Mouse (Mus musculus) neural tube, embryonic 13.5 days (tissue): Measurements from ENCODE around the gene Pawr. TPM values are rescaled to one million over a fixed set of nuclear protein-coding genes. Genes with fewer than 3 reads are reported as not detected.
"Not testable (repeated sequence)": the region's sequence is repeated elsewhere in the genome, so short reads cannot be mapped to it uniquely, and the experiment has no call there.

Experiments
- ATAC-seq: fragments of 200-750 bp; cut with Nextera tagmentation; 2 replicates; pipeline ENCODE4 v1.8.0; 2017; ENCODE audit warnings: low read depth, mild to moderate bottlenecking, moderate TSS enrichment, moderate library complexity
- H3K27ac ChIP-seq: fragments of 300-500 bp; sonication (generic); replicated peaks from 2 replicates; pipeline ENCODE4 v1.5.1; 2015; ENCODE audit warnings: moderate library complexity, mild to moderate bottlenecking, inconsistent platforms
- H3K27me3 ChIP-seq: fragments of 300-500 bp; sonication (generic); 2 replicates; pipeline ENCODE4 v1.6.1; 2015; ENCODE audit warnings: mild to moderate bottlenecking, inconsistent platforms
- H3K36me3 ChIP-seq: fragments of 300-500 bp; sonication (generic); 2 replicates; pipeline ENCODE4 v1.6.1; 2015; ENCODE audit warnings: mild to moderate bottlenecking, inconsistent platforms
- H3K4me1 ChIP-seq: fragments of 300-500 bp; sonication (generic); replicated peaks from 2 replicates; pipeline ENCODE4 v1.6.1; 2015; ENCODE audit warnings: inconsistent platforms
- H3K4me2 ChIP-seq: fragments of 300-500 bp; sonication (generic); 2 replicates; pipeline ENCODE4 v1.6.1; 2015; ENCODE audit warnings: inconsistent platforms, mild to moderate bottlenecking, moderate library complexity
- H3K4me3 ChIP-seq: fragments of 300-500 bp; sonication (generic); 2 replicates; pipeline ENCODE4 v1.5.1; 2015; ENCODE audit warnings: mild to moderate bottlenecking, inconsistent platforms
- H3K9ac ChIP-seq: fragments of 300-500 bp; sonication (generic); 2 replicates; pipeline ENCODE4 v1.6.1; 2015; ENCODE audit warnings: moderate library complexity, mild to moderate bottlenecking, inconsistent platforms
- H3K9me3 ChIP-seq: fragments of 300-500 bp; sonication (generic); 2 replicates; pipeline ENCODE4 v1.6.1; 2016; ENCODE audit warnings: inconsistent platforms
- WGBS: fragments of 180-500 bp; shearing (Covaris S2); methylation state at CpG from one replicate; pipeline ENCODE4 v1.1.7; 2015; 5-methylcytosine and 5-hydroxymethylcytosine counted together
- polyA plus RNA-seq: library from polyadenylated mRNA; unstranded; fragments of >200 nt; fragmentation: Nextera tagmentation; extraction: Ambion mirVana; gene quantifications from 2 replicates; pipeline ENCODE4 v1.2.1, GENCODE M21; 2015

The Pawr gene
- polyA plus RNA-seq, 1 experiment from 2014 or later, result 4.8 TPM

- Histone ChIP-seq H3K4me2 (no peak overlapping the region), H3K9me3 (no peaks in the 10 kb centered on the region), H3K27ac (no peak overlapping the region), H3K27me3 (no peaks in the 10 kb centered on the region), H3K36me3 (no peaks in the 10 kb centered on the region), H3K9ac (no peak overlapping the region), H3K4me3 (no peak overlapping the region), H3K4me1 (peaks cover 11% of the 10 kb centered on the region)
- ATAC-seq, result no peak
- 41% methylated on average over 5 of the region's 5 CpGs for WGBS
These were observed 103.7 kb downstream of the Pawr start for GRCm38 (mm10) chr10:108435616-108436015.

GRCm38 (mm10) chr10:108436365-108436764 is 104.4 kb downstream of the Pawr start:
- Histone ChIP-seq H3K9ac (no peak overlapping the region), H3K9me3 (no peaks in the 10 kb centered on the region), H3K27ac (no peak overlapping the region), H3K36me3 (no peaks in the 10 kb centered on the region), H3K4me3 (no peak overlapping the region), H3K27me3 (no peaks in the 10 kb centered on the region), H3K4me2 (no peak overlapping the region), H3K4me1 (peaks cover 11% of the 10 kb centered on the region)
- whole genome bisulfite sequencing, result 58% methylated on average over 8 of the region's 8 CpGs
- no peak for ATAC-seq

GRCm38 (mm10) chr10:108440251-108440650 is 108.3 kb downstream of the Pawr start:
- H3K9me3 ChIP-seq, H3K27me3 ChIP-seq, H3K4me2 ChIP-seq, ATAC-seq, H3K27ac ChIP-seq, H3K9ac ChIP-seq, H3K36me3 ChIP-seq, H3K4me3 ChIP-seq: not testable (repeated sequence)
- WGBS, result 97% methylated on average over 5 of the region's 5 CpGs
- peaks cover 19% of the 10 kb centered on the region for H3K4me1 ChIP-seq

GRCm38 (mm10) chr10:108443931-108444876 is 112.3 kb downstream of the Pawr start:
- no peak overlapping the region for H3K9ac ChIP-seq
- 36% methylated on average over 19 of the region's 19 CpGs for WGBS
- H3K4me2 ChIP-seq, result peak overlapping the region; percentile 30

GRCm38 (mm10) chr10:108445123-108445522 is 113.2 kb downstream of the Pawr start:
- Histone ChIP-seq H3K4me3 (no peak overlapping the region), H3K4me1 (peaks cover 22% of the 10 kb centered on the region), H3K4me2 (no peak overlapping the region), H3K9me3 (no peaks in the 10 kb centered on the region), H3K36me3 (no peaks in the 10 kb centered on the region), H3K9ac (no peak overlapping the region), H3K27ac (no peak overlapping the region), H3K27me3 (0 out of 2 replicates have a peak, but pooled peaks cover 5% of the 10 kb centered on the region)
- no peak for ATAC-seq
- 84% methylated on average over 4 of the region's 4 CpGs for WGBS

More at GRCm38 (mm10) chr10:108443931-108444876, 112.3 kb downstream of the Pawr start:
- Histone ChIP-seq H3K36me3 (no peaks in the 10 kb centered on the region), H3K9me3 (no peaks in the 10 kb centered on the region), H3K4me1 (peaks cover 22% of the 10 kb centered on the region), H3K4me3 (no peak overlapping the region), H3K27me3 (0 out of 2 replicates have a peak, but pooled peaks cover 5% of the 10 kb centered on the region), H3K27ac (0 out of 2 replicates have a peak overlapping the region, but pooled peaks have one; percentile 2)
- ATAC-seq, result 0 out of 2 replicates have a peak, but pooled peaks have one; percentile 29

- Histone ChIP-seq H3K4me3 (no peak overlapping the region), H3K9ac (no peak overlapping the region), H3K27me3 (0 out of 2 replicates have a peak, but pooled peaks cover 5% of the 10 kb centered on the region), H3K36me3 (no peaks in the 10 kb centered on the region), H3K27ac (no peak overlapping the region), H3K4me1 (peaks cover 22% of the 10 kb centered on the region), H3K4me2 (no peak overlapping the region), H3K9me3 (no peaks in the 10 kb centered on the region)
- WGBS, result 76% methylated on average over 10 of the region's 10 CpGs
- no peak for ATAC-seq
These were observed 113.7 kb downstream of the Pawr start for GRCm38 (mm10) chr10:108445606-108446005.

- peak overlapping the region; percentile 64 for H3K4me2 ChIP-seq
- ATAC-seq, result peak; percentile 69
- peaks cover 22% of the 10 kb centered on the region for H3K4me1 ChIP-seq
- H3K9me3 ChIP-seq, result no peaks in the 10 kb centered on the region
- no peaks in the 10 kb centered on the region for H3K36me3 ChIP-seq
- H3K27ac ChIP-seq, result peak overlapping the region; percentile 42; the same call in 1 of the 2 replicates
- WGBS, result 14% methylated on average over 24 of the region's 24 CpGs
- H3K4me3 ChIP-seq, result peak overlapping the region; percentile 40
- H3K9ac ChIP-seq, result peak overlapping the region; percentile 68
- H3K27me3 ChIP-seq, result 0 out of 2 replicates have a peak, but pooled peaks cover 5% of the 10 kb centered on the region
These were observed 114.4 kb downstream of the Pawr start for GRCm38 (mm10) chr10:108446041-108446931.

GRCm38 (mm10) chr10:108447211-108447610 is 115.3 kb downstream of the Pawr start:
- H3K9ac ChIP-seq, result no peak overlapping the region
- H3K4me2 ChIP-seq, result no peak overlapping the region
- ATAC-seq, result no peak
- no peaks in the 10 kb centered on the region for H3K36me3 ChIP-seq
- WGBS, result 78% methylated on average over 10 of the region's 10 CpGs
- no peaks in the 10 kb centered on the region for H3K9me3 ChIP-seq
- peaks cover 22% of the 10 kb centered on the region for H3K4me1 ChIP-seq
- H3K27me3 ChIP-seq, result 0 out of 2 replicates have a peak, but pooled peaks cover 5% of the 10 kb centered on the region
- H3K4me3 ChIP-seq, result no peak overlapping the region
- H3K27ac ChIP-seq, result no peak overlapping the region

- H3K36me3 ChIP-seq, result no peaks in the 10 kb centered on the region
- no peak overlapping the region for H3K27ac ChIP-seq
- peaks cover 22% of the 10 kb centered on the region for H3K4me1 ChIP-seq
- H3K4me3 ChIP-seq, result no peak overlapping the region
- no peak for ATAC-seq
- no peak overlapping the region for H3K9ac ChIP-seq
- WGBS, result 85% methylated on average over 11 of the region's 11 CpGs
- H3K9me3 ChIP-seq, result no peaks in the 10 kb centered on the region
- no peak overlapping the region for H3K4me2 ChIP-seq
- H3K27me3 ChIP-seq, result 0 out of 2 replicates have a peak, but pooled peaks cover 5% of the 10 kb centered on the region
These were observed 116.5 kb downstream of the Pawr start for GRCm38 (mm10) chr10:108448421-108448820.

- WGBS, result 85% methylated on average over 4 of the region's 4 CpGs
- Histone ChIP-seq H3K36me3 (no peaks in the 10 kb centered on the region), H3K4me3 (no peak overlapping the region), H3K4me2 (no peak overlapping the region), H3K9ac (no peak overlapping the region), H3K27ac (no peak overlapping the region), H3K9me3 (no peaks in the 10 kb centered on the region), H3K27me3 (0 out of 2 replicates have a peak, but pooled peaks cover 5% of the 10 kb centered on the region), H3K4me1 (peaks cover 8% of the 10 kb centered on the region)
- ATAC-seq, result no peak
These were observed 118.5 kb downstream of the Pawr start for GRCm38 (mm10) chr10:108450401-108450800.

- ATAC-seq, result no peak
- Histone ChIP-seq H3K4me2 (no peak overlapping the region), H3K4me1 (peaks cover 4% of the 10 kb centered on the region), H3K4me3 (no peak overlapping the region), H3K9me3 (no peaks in the 10 kb centered on the region), H3K27ac (no peak overlapping the region), H3K9ac (no peak overlapping the region), H3K27me3 (0 out of 2 replicates have a peak, but pooled peaks cover 5% of the 10 kb centered on the region), H3K36me3 (no peaks in the 10 kb centered on the region)
- 92% methylated on average over 8 of the region's 8 CpGs for WGBS
These were observed 119.6 kb downstream of the Pawr start for GRCm38 (mm10) chr10:108451516-108451915.
